Mouse (Mus musculus): ENCODE measurements around the gene Nfia.

Nfia gene

DNA sequence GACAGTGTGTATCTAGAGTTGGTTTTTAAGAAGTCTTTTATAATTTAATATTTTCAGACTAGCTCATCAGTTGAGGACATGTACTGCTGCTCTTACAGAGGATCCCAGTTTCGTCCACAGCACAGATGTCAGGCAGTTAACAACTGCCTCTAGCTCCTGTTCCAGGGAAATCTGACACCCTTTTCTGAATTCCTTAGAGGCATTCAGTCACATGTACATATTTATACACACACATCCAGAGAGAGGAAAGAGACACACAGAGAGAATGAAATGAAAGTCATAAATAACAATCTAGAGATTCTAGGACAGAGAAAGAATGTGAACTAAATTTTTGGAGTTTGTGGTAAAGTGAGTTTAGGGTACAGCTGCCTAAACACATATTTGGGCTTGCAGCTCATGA, 308.1 kb downstream of the Nfia start:
- DNase-seq, result no peak

DNA sequence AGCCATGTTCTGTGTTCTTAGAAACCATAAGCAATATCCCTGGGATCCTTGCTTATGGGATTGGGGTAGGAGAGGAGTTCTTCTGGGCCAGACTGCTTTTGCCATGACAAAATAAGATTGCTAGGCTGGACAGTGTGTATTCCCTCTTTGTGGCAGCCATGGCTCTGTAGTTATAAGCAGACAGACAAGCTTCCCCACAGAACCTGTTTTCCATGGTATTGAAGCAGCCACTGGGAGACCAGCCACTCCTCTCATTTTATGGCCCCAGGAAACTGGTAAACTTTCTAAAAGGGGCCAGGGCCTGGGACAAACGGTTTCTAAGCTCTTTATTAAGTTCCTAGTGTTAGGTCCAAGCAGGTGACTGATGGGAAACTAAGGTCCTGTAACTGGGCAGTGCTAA, 309.4 kb downstream of the Nfia start:
- no peak for DNase-seq

GRCm38 (mm10) chr4:98082512-98082911, 310.0 kb downstream of the Nfia start:
- DNase-seq, result no peak

DNA sequence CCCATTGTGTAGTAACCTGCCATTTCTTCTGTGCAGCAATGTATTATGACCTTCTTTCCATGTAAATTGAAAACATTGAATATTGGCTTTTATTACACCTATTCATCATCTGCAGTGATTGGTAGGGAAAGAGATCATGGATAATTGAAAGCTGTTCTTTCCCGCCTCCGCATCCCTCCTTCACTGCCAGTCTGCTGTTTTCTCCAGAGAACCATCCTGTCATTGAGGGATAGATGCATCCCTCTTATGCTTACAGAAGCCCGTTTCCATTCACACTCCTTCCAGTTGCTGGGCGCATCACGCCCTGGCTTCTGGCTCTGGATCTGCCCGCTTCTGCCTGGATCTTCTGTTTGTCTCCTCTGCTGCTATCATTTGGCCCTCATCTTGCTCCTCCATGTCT, 312.5 kb downstream of the Nfia start:
- DNase-seq, result no peak

- DNase-seq, result no peak
Observed at GRCm38 (mm10) chr4:98086976-98087375, 314.4 kb downstream of the Nfia start.

GRCm38 (mm10) chr4:98089985-98090384, 317.5 kb downstream of the Nfia start:
- DNase-seq, result no peak

DNA sequence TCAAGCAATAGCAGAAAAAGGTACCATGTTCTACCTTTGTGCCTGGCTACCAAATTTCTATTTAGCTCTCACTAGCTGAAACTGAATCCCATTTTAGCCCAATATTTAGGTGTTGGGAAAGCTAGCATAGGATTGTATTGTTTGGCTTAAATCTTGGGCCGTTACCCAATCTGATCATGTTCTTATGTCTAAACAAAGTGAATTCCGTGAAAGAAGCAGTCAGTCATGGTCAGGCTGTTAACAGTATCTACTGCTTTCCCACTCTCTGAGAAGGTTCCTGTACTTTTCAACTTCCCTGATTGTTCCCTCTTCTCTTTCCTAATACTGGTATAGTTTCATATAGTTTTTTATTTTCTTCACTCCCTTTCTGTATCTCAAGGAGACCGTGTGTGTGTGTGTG, 318.1 kb downstream of the Nfia start:
- no peak for DNase-seq

DNA sequence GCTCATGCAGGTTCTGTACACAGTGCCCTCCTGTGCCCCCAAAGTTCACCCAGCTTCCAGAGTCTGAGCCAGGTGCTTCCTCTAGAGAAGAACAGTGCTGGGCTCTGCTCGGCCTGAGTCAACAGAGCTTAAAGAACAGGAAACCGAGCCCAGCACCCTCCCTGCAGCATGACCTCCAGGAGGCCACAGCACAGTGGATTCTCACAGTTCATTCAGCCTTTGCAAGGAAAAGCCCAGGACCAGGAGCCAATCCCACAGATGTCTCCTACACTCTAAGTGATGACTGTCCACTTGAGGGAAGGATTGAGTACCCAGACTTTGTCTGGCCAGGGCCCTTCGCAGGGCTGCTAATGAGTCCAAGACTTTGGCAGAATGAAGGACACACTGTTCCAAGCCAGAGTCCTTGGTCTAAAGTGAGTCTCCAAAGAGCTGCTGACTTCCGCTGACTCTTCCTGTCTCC, 318.9 kb downstream of the Nfia start:
- DNase-seq, result no peak

GRCm38 (mm10) chr4:98091901-98092472, 319.5 kb downstream of the Nfia start:
- no peak for DNase-seq

DNA sequence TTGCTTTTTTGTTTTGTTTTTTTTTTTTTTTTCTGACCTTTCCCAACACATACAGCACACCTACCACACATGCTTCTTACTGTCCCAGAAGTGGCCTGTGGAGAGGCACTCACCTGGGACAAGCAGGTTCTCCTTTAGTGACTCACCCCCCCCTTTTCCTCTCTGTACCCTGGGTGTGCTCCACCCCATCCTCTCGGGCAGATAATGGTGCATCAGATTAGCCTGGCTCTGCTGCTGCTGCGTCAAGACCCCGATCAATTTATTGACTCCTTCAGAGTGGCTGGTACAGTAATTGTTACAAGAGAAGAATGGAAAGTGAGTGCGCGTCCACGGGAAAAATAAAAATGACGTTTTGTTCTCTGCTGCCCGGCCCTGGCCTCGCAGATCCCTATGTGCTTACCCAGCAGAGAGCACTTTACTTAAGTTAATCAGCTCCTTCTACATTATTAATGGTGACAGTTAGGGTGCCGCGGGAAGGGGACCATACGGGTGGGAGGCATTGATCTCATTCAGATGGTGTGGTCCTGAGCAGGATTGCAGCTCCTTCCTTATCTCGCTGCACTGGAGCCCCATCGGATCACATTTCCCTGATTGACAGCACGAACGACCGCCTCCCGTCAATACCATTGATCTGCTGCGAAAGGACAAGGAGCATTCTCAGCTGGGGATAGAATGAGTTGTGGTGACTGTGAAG, 321.7 kb downstream of the Nfia start:
- no peak for DNase-seq

DNA sequence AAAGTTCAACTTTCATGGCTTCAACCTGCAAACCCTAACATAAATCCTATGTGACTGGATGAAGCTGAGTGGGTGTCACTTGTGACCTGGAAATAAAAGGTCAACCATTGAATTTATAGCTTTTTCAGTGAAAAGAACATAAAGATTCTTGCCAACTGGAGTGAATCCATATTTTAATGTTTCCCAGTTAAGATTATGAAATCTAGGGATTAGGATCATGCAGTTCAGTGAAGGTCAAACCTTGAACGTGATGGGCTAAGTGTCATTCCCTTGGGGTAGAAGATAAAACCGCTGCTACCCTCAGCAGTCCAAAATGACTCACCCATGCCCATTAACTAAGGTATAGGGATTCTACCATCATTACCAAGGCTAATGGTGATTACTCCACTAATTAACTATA, 322.5 kb downstream of the Nfia start:
- DNase-seq, result no peak

GRCm38 (mm10) chr4:98097013-98097566, 324.6 kb downstream of the Nfia start:
- no peak for DNase-seq

GRCm38 (mm10) chr4:98098663-98099062, 326.1 kb downstream of the Nfia start:
- no peak for DNase-seq

DNA sequence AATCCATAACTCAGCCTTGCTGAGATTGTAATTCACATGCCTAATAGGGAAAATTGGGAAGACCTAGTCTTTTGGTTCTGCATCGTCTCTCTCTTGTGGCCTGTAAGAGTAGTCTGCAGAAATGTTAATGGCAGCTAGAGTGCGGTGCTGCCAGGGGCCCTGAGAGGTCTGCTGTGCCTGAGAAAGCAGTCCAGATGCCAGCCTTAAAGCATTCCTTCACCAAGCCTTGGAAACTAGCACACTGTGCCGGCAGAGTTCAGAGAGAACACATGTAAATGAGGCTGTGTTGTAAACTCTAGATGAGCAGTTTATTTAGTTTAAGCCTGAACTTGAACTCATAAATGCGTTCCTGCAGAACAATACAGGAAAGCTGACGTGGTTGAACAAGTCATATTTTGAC, 326.9 kb downstream of the Nfia start:
- no peak for DNase-seq

- no peak for DNase-seq
Observed at GRCm38 (mm10) chr4:98101153-98102096, 328.9 kb downstream of the Nfia start.

- no peak for DNase-seq
Observed at GRCm38 (mm10) chr4:98102625-98103336, 330.2 kb downstream of the Nfia start.

- no peak for DNase-seq
Observed at GRCm38 (mm10) chr4:98103337-98103666, 330.8 kb downstream of the Nfia start.

- DNase-seq, result no peak
Observed at GRCm38 (mm10) chr4:98104161-98104560, 331.6 kb downstream of the Nfia start.

DNA sequence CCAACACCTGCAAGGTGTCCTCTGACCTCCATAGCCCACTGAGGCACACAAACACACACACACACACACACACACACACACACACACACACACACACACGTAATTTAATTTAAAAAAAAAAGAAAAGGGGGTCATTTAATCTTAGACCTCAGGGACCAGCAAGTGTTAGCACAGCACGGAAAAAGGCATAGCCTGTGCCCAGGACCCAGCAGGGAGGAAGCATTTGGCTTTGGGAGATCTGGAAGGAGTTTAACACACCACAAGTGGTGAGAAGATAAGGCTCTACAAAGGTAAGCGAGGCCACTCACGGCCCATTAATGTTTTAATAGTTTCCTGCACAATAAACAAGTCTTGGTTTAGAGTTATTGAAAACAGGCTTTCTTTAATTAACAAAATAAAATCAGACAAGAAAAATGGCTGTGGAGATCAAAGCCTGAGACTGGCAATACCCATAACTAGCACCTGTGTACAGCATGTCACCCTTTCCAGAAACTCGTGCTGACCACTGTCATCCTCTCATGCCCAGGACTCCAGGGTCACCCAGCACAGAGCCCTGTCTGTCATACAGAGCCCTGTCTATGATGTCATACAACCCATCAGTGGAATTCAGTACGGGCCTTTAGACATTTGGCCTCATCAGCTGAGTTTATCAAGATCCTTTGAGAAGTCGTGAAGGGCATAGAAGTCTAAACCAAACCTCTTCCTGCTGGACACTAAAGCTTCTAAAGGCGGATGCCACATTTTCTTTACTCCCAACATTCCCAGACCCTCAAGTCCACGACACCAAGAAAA, 332.6 kb downstream of the Nfia start:
- peak in 1 of 2 experiments; percentile 59 for DNase-seq

GRCm38 (mm10) chr4:98105971-98106370, 333.4 kb downstream of the Nfia start:
- DNase-seq, result no peak

- DNase-seq, result no peak
Observed at GRCm38 (mm10) chr4:98106445-98107092, 334.0 kb downstream of the Nfia start.
